Mouse (Mus musculus): ENCODE data around the gene Piwil1. TPM values are rescaled to one million over a fixed set of nuclear protein-coding genes. Genes with fewer than 3 reads are reported as not detected.

Piwil1 gene
- polyA plus RNA-seq, 1 experiment from 2014 or later = not detected

DNA sequence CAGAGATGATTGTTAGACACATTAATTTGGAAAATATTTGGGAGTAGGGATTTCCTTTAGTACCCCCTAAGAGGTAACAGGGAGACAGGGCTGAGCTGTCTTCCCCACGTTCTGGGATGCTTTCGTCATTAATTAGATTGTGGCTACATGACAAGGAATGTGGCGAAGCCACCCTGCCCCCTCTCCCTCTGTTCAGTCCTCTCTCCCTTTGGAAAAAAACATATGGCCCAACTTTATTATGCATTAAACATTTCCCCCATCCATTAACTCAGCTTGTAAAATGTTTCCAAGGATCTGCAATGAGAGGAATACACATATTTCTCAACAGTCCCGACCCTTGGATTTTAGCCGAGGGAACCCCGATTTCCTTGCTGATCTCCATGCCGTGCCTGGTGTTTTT, 35.0 kb upstream of the Piwil1 start:
- H3K36me3 ChIP-seq (ENCODE audit: control insufficient read depth, insufficient read depth) = no peaks in the 10 kb centered on the region
- no peak for TF ChIP-seq CTCF (IDR thresholded peaks at IDR 0.05; ENCODE audit: low read depth)
- WGBS = 49% methylated on average over 7 of the region's 7 CpGs
- no peak overlapping the region for H3K27ac ChIP-seq (ENCODE audit: low read depth, low read length)
- H3K4me2 ChIP-seq (replicated peaks; ENCODE audit: low read depth) = no peak overlapping the region
- no peak for ATAC-seq
- H3K9ac ChIP-seq (ENCODE audit: low read depth, low read length) = no peak overlapping the region
- no peaks in the 10 kb centered on the region for H3K4me1 ChIP-seq (replicated peaks; ENCODE audit: control insufficient read depth, insufficient read depth, low read length)
- H3K27me3 ChIP-seq (replicated peaks; ENCODE audit: control insufficient read depth, insufficient read depth, low read length) = no peaks in the 10 kb centered on the region
- H3K4me3 ChIP-seq (ENCODE audit: low read depth, low read length) = no peak overlapping the region
- H3K9me3 ChIP-seq (ENCODE audit: control insufficient read depth) = 0 out of 2 replicates have a peak, but pooled peaks cover 3% of the 10 kb centered on the region

GRCm38 (mm10) chr5:128674124-128674523, 28.2 kb upstream of the Piwil1 start:
- no peak for TF ChIP-seq CTCF (IDR thresholded peaks at IDR 0.05; ENCODE audit: low read depth)
- H3K36me3 ChIP-seq (ENCODE audit: control insufficient read depth, insufficient read depth) = no peaks in the 10 kb centered on the region
- no peak overlapping the region for H3K9ac ChIP-seq (ENCODE audit: low read depth, low read length)
- H3K27me3 ChIP-seq (replicated peaks; ENCODE audit: control insufficient read depth, insufficient read depth, low read length) = no peaks in the 10 kb centered on the region
- H3K4me3 ChIP-seq (ENCODE audit: low read depth, low read length) = no peak overlapping the region
- H3K9me3 ChIP-seq (ENCODE audit: control insufficient read depth) = no peaks in the 10 kb centered on the region
- no peak overlapping the region for H3K27ac ChIP-seq (ENCODE audit: low read depth, low read length)
- ATAC-seq = no peak
- H3K4me1 ChIP-seq (replicated peaks; ENCODE audit: control insufficient read depth, insufficient read depth, low read length) = no peaks in the 10 kb centered on the region
- no peak overlapping the region for H3K4me2 ChIP-seq (replicated peaks; ENCODE audit: low read depth)
- 65% methylated on average over 9 of the region's 9 CpGs for WGBS

GRCm38 (mm10) chr5:128677373-128677772, 25.0 kb upstream of the Piwil1 start:
- Histone ChIP-seq H3K9ac (ENCODE audit: low read depth, low read length) (no peak overlapping the region), H3K27ac (ENCODE audit: low read depth, low read length) (no peak overlapping the region), H3K4me2 (replicated peaks; ENCODE audit: low read depth) (no peak overlapping the region), H3K9me3 (ENCODE audit: control insufficient read depth) (no peaks in the 10 kb centered on the region), H3K36me3 (ENCODE audit: control insufficient read depth, insufficient read depth) (no peaks in the 10 kb centered on the region), H3K27me3 (replicated peaks; ENCODE audit: control insufficient read depth, insufficient read depth, low read length) (no peaks in the 10 kb centered on the region), H3K4me3 (ENCODE audit: low read depth, low read length) (no peak overlapping the region), H3K4me1 (replicated peaks; ENCODE audit: control insufficient read depth, insufficient read depth, low read length) (no peaks in the 10 kb centered on the region)
- ATAC-seq = no peak
- WGBS = 84% methylated on average over 4 of the region's 4 CpGs
- TF ChIP-seq CTCF (IDR thresholded peaks at IDR 0.05; ENCODE audit: low read depth) = no peak

DNA sequence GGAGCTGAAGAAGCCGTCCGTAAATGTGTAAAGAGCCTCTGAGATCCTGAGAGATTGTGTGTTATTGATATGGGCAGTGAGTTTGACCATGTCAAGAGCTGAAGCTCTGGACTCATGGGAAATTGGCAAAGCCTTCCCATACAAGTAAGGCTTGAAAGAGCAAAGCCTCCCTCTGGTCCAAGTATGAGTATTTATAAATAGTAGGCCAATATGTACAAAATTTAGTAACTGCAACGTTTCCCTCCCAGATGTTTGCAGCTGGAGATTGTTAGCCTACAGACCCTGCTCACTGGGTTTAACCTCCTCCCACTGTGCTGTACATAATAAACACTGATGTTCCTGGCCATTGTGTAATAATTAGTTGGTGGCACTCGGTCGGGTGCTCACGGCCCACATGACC, 24.5 kb upstream of the Piwil1 start:
- ATAC-seq = no peak
- 68% methylated on average over 6 of the region's 6 CpGs for WGBS
- H3K27ac ChIP-seq (ENCODE audit: low read depth, low read length) = no peak overlapping the region

GRCm38 (mm10) chr5:128681456-128681855, 20.9 kb upstream of the Piwil1 start:
- peak; percentile 46 for TF ChIP-seq CTCF (IDR thresholded peaks at IDR 0.05; ENCODE audit: low read depth)
- Histone ChIP-seq H3K9me3 (ENCODE audit: control insufficient read depth) (no peaks in the 10 kb centered on the region), H3K36me3 (ENCODE audit: control insufficient read depth, insufficient read depth) (no peaks in the 10 kb centered on the region), H3K9ac (ENCODE audit: low read depth, low read length) (no peak overlapping the region), H3K4me2 (replicated peaks; ENCODE audit: low read depth) (no peak overlapping the region), H3K27ac (ENCODE audit: low read depth, low read length) (no peak overlapping the region), H3K4me1 (replicated peaks; ENCODE audit: control insufficient read depth, insufficient read depth, low read length) (no peaks in the 10 kb centered on the region), H3K27me3 (replicated peaks; ENCODE audit: control insufficient read depth, insufficient read depth, low read length) (no peaks in the 10 kb centered on the region), H3K4me3 (ENCODE audit: low read depth, low read length) (no peak overlapping the region)
- WGBS = 41% methylated on average over 5 of the region's 5 CpGs
- ATAC-seq = no peak

More for the DNA sequence above, 24.5 kb upstream of the Piwil1 start:
- no peak overlapping the region for H3K9ac ChIP-seq (ENCODE audit: low read depth, low read length)
- no peak overlapping the region for H3K4me2 ChIP-seq (replicated peaks; ENCODE audit: low read depth)
- no peaks in the 10 kb centered on the region for H3K9me3 ChIP-seq (ENCODE audit: control insufficient read depth)
- no peaks in the 10 kb centered on the region for H3K36me3 ChIP-seq (ENCODE audit: control insufficient read depth, insufficient read depth)
- TF ChIP-seq CTCF (IDR thresholded peaks at IDR 0.05; ENCODE audit: low read depth) = no peak
- H3K4me3 ChIP-seq (ENCODE audit: low read depth, low read length) = no peak overlapping the region
- no peaks in the 10 kb centered on the region for H3K27me3 ChIP-seq (replicated peaks; ENCODE audit: control insufficient read depth, insufficient read depth, low read length)
- no peaks in the 10 kb centered on the region for H3K4me1 ChIP-seq (replicated peaks; ENCODE audit: control insufficient read depth, insufficient read depth, low read length)

DNA sequence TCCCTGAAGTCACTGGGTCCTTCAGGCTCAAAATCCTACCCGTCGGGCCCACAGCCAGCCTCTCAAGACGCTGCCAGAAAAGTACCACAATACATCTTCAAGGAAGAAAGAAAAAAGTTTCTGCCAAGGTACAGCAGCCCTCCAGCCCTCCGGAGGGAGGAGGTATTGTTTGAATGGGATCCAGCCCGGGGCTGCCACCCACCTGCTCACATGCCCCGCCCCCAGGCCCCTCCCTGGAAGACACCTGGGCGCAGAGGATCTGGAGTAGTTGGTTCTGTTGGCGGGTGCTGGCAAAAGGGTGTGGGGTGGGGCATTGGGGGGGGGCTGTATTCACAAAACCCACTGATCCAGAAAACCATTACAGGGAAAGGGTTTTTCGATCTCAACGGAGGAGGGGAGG, 18.1 kb upstream of the Piwil1 start:
- Histone ChIP-seq H3K27ac (ENCODE audit: low read depth, low read length) (no peak overlapping the region), H3K4me3 (ENCODE audit: low read depth, low read length) (no peak overlapping the region), H3K36me3 (ENCODE audit: control insufficient read depth, insufficient read depth) (no peaks in the 10 kb centered on the region), H3K27me3 (replicated peaks; ENCODE audit: control insufficient read depth, insufficient read depth, low read length) (no peaks in the 10 kb centered on the region), H3K4me2 (replicated peaks; ENCODE audit: low read depth) (no peak overlapping the region), H3K4me1 (replicated peaks; ENCODE audit: control insufficient read depth, insufficient read depth, low read length) (no peaks in the 10 kb centered on the region), H3K9me3 (ENCODE audit: control insufficient read depth) (no peaks in the 10 kb centered on the region), H3K9ac (ENCODE audit: low read depth, low read length) (no peak overlapping the region)
- no peak for ATAC-seq
- 24% methylated on average over 10 of the region's 10 CpGs for WGBS
- no peak for TF ChIP-seq CTCF (IDR thresholded peaks at IDR 0.05; ENCODE audit: low read depth)

DNA sequence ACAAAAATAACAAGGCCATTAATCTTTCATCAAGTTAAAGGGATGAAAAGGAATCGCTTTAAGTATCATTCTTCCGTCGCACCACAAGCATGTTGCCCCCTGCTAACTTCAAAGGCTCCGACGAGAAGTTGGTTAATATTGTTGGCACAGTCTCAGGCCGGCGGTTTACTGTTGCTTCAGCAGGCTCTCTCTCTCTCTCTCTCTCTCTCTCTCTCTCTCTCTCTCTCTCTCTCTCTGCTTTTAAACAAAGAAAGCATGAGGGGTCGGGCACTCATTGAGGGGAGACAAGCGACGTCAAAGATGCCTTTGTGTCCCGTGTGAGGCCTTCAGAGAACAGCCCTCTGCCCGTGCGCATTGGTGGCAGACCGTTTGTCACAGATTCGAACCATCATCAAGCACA, 17.7 kb upstream of the Piwil1 start:
- H3K4me2 ChIP-seq (replicated peaks; ENCODE audit: low read depth) = no peak overlapping the region
- no peak for ATAC-seq

More for the DNA sequence above, 17.7 kb upstream of the Piwil1 start:
- no peaks in the 10 kb centered on the region for H3K9me3 ChIP-seq (ENCODE audit: control insufficient read depth)
- H3K27ac ChIP-seq (ENCODE audit: low read depth, low read length) = no peak overlapping the region
- no peak overlapping the region for H3K4me3 ChIP-seq (ENCODE audit: low read depth, low read length)
- no peaks in the 10 kb centered on the region for H3K27me3 ChIP-seq (replicated peaks; ENCODE audit: control insufficient read depth, insufficient read depth, low read length)
- no peak for TF ChIP-seq CTCF (IDR thresholded peaks at IDR 0.05; ENCODE audit: low read depth)
- H3K4me1 ChIP-seq (replicated peaks; ENCODE audit: control insufficient read depth, insufficient read depth, low read length) = no peaks in the 10 kb centered on the region
- H3K36me3 ChIP-seq (ENCODE audit: control insufficient read depth, insufficient read depth) = no peaks in the 10 kb centered on the region
- WGBS = 31% methylated on average over 15 of the region's 15 CpGs
- H3K9ac ChIP-seq (ENCODE audit: low read depth, low read length) = no peak overlapping the region
